In genomic region chr15:101940274-101940829, GRCm38 (mm10) we compare ENCODE assay signal across 32 mouse cellular contexts. TPM values are rescaled to one million over a fixed set of nuclear protein-coding genes. Genes with fewer than 3 reads are reported as not detected.
DNase-seq lines count a peak whose midpoint lies in the region; ATAC-seq and TF ChIP-seq lines count a peak whose summit lies in the region.
"Had no signal": no experiment of that assay in that cellular context is flagged by ENCODE, and none has a peak within 500 bp of the region (broad histone marks: within the 10 kb centered on the region; RNA-seq: fewer than 3 reads in every experiment).

TSS of gene Krt79 (minus strand) at chr15:101940324.

- DNase-seq in forebrain, embryonic 10.5 days (ENCODE audit: extremely low spot score, low spot score): no peak
- DNase-seq in forebrain, postnatal 0 days: no peak
- no peak for DNase-seq in lung, embryonic 14.5 days
- DNase-seq in lung, postnatal 36 days: no peak
- peak; percentile 78 for DNase-seq in fat pad, adult 2 months (ENCODE audit: extremely low read depth, low read depth, low spot score)
- no peak for DNase-seq in layer of hippocampus, postnatal 25 days (ENCODE audit: extremely low spot score in 1 of 2, low spot score in 1 of 2)
- DNase-seq: adrenal gland, postnatal 14 days; cerebellum, adult 11-12 months; cerebellum, adult 9-11 months; gastrocnemius, postnatal 14 days; heart, postnatal 36 days; kidney, adult 2 months; right cerebral cortex, adult 18-20 months; spleen, adult 18-20 months; thymus, adult 2 months; thymus, postnatal 36 days had no signal

- WGBS in forebrain, embryonic 10.5 days: 71% methylated on average over 6 of the region's 6 CpGs
- 74% methylated on average over 6 of the region's 6 CpGs for WGBS in forebrain, postnatal 0 days
- WGBS in lung, embryonic 14.5 days: 55% methylated on average over 6 of the region's 6 CpGs

- ATAC-seq in forebrain, postnatal 0 days: no peak
- ATAC-seq in lung, embryonic 14.5 days (ENCODE audit: insufficient read depth): peak; percentile 17; the same call in 1 of the 2 replicates
- no peak for ATAC-seq in frontal cortex, adult (ENCODE audit: low TSS enrichment)
- ATAC-seq: forebrain, embryonic 16.5 days; hindbrain, postnatal 0 days; intestine, embryonic 15.5 days; midbrain, embryonic 15.5 days had no signal

- H3K4me1 ChIP-seq in forebrain, embryonic 10.5 days: peaks cover 7% of the 10 kb centered on the region; the same call in 1 of the 2 replicates
- H3K4me1 ChIP-seq in forebrain, postnatal 0 days (ENCODE audit: insufficient read depth): no peaks in the 10 kb centered on the region
- H3K4me1 ChIP-seq in lung, embryonic 14.5 days (ENCODE audit: insufficient read depth): no peaks in the 10 kb centered on the region
- peaks cover 18% of the 10 kb centered on the region for H3K4me1 ChIP-seq in E14TG2a.4 (replicated peaks; ENCODE audit: low read depth, low read length)
- H3K4me1 ChIP-seq: intestine, embryonic 15.5 days; liver, embryonic 15.5 days; midbrain, embryonic 15.5 days had no signal

- H3K9ac ChIP-seq in forebrain, postnatal 0 days: no peak within 1 kb of the TSS
- H3K9ac ChIP-seq in lung, embryonic 14.5 days: no peak within 1 kb of the TSS
- H3K9ac ChIP-seq: hindbrain, embryonic 12.5 days; intestine, embryonic 15.5 days; liver, embryonic 15.5 days; midbrain, embryonic 15.5 days had no signal

- no peaks in the 10 kb centered on the region for H3K36me3 ChIP-seq in forebrain, embryonic 10.5 days (replicated peaks)
- no peaks in the 10 kb centered on the region for H3K36me3 ChIP-seq in forebrain, postnatal 0 days (ENCODE audit: insufficient read depth)
- no peaks in the 10 kb centered on the region for H3K36me3 ChIP-seq in lung, embryonic 14.5 days (ENCODE audit: insufficient read depth)
- no peaks in the 10 kb centered on the region for H3K36me3 ChIP-seq in E14TG2a.4 (ENCODE audit: insufficient read depth, low read length)
- H3K36me3 ChIP-seq: hindbrain, embryonic 12.5 days; intestine, embryonic 15.5 days; liver, embryonic 15.5 days; midbrain, embryonic 15.5 days had no signal

- TF ChIP-seq CTCF in forebrain, postnatal 0 days (IDR thresholded peaks at IDR 0.05; ENCODE audit: low read depth): no peak
- no peak for TF ChIP-seq CTCF in lung, embryonic 14.5 days (IDR thresholded peaks at IDR 0.05; ENCODE audit: low read depth)
- no peak for TF ChIP-seq CTCF in E14TG2a.4 (conservative IDR thresholded peaks at IDR 0.05; ENCODE audit: low read length)

- H3K27ac ChIP-seq in forebrain, embryonic 10.5 days: peak within 1 kb of the TSS; percentile 15; the same call in 1 of the 2 replicates
- no peak within 1 kb of the TSS for H3K27ac ChIP-seq in forebrain, postnatal 0 days (ENCODE audit: low read depth, low read length)
- H3K27ac ChIP-seq in lung, embryonic 14.5 days (ENCODE audit: low read depth): no peak within 1 kb of the TSS
- H3K27ac ChIP-seq: hindbrain, embryonic 12.5 days; hindbrain, postnatal 0 days; intestine, embryonic 15.5 days; kidney, postnatal 0 days; left cerebral cortex, adult 2 months; liver, embryonic 15.5 days; midbrain, embryonic 15.5 days had no signal

- H3K4me3 ChIP-seq in forebrain, embryonic 10.5 days: no peak within 1 kb of the TSS
- no peak within 1 kb of the TSS for H3K4me3 ChIP-seq in forebrain, postnatal 0 days (ENCODE audit: low read depth, low read length)
- H3K4me3 ChIP-seq in lung, embryonic 14.5 days (ENCODE audit: low read depth, low read length): no peak within 1 kb of the TSS
- H3K4me3 ChIP-seq in E14TG2a.4 (replicated peaks; ENCODE audit: low read length): peak within 1 kb of the TSS; percentile 32
- H3K4me3 ChIP-seq: hindbrain, embryonic 12.5 days; intestine, embryonic 15.5 days; left cerebral cortex, adult 2 months; liver, embryonic 15.5 days; megakaryocyte, embryonic 14.5 days; midbrain, embryonic 15.5 days had no signal

- H3K9me3 ChIP-seq in forebrain, embryonic 10.5 days: no peaks in the 10 kb centered on the region
- H3K9me3 ChIP-seq in forebrain, postnatal 0 days (ENCODE audit: low read length): no peaks in the 10 kb centered on the region
- H3K9me3 ChIP-seq in lung, embryonic 14.5 days (ENCODE audit: low read depth, low read length): no peaks in the 10 kb centered on the region
- no peaks in the 10 kb centered on the region for H3K9me3 ChIP-seq in E14TG2a.4 (ENCODE audit: low read length)
- H3K9me3 ChIP-seq: hindbrain, embryonic 12.5 days; intestine, embryonic 15.5 days; liver, embryonic 15.5 days; megakaryocyte, embryonic 14.5 days; midbrain, embryonic 15.5 days had no signal

- no peaks in the 10 kb centered on the region for H3K27me3 ChIP-seq in forebrain, embryonic 10.5 days (ENCODE audit: poor library complexity, severe bottlenecking)
- H3K27me3 ChIP-seq in forebrain, postnatal 0 days (ENCODE audit: insufficient read depth, low read length): no peaks in the 10 kb centered on the region
- no peaks in the 10 kb centered on the region for H3K27me3 ChIP-seq in lung, embryonic 14.5 days (ENCODE audit: insufficient read depth, low read length)
- H3K27me3 ChIP-seq in E14TG2a.4 (ENCODE audit: insufficient read depth, low read length): peaks cover 17% of the 10 kb centered on the region
- H3K27me3 ChIP-seq: intestine, embryonic 15.5 days; midbrain, embryonic 15.5 days had no signal

- no peak within 1 kb of the TSS for H3K4me2 ChIP-seq in forebrain, postnatal 0 days (ENCODE audit: low read depth)
- no peak within 1 kb of the TSS for H3K4me2 ChIP-seq in lung, embryonic 14.5 days
- H3K4me2 ChIP-seq: heart, embryonic 11.5 days; hindbrain, embryonic 12.5 days; intestine, embryonic 15.5 days; liver, embryonic 15.5 days; midbrain, embryonic 15.5 days had no signal

RNA-seq across cellular contexts. Expression of gene Krt79, which starts in this region (rescaled TPM):
- polyA plus RNA-seq in forebrain, embryonic 10.5 days (2016; fragmentation: Nextera tagmentation; extraction: Ambion mirVana): 0.09 and 0.12 TPM in 2 replicates
- 0.14 and 0.31 TPM in 2 replicates for total RNA-seq in forebrain, postnatal 0 days (2014; rRNA removed)
- 0.34 and 0.44 TPM in 2 replicates for polyA plus RNA-seq in forebrain, postnatal 0 days (2015; fragmentation: Nextera tagmentation; extraction: Ambion mirVana)
- polyA plus RNA-seq in lung, embryonic 14.5 days (2014; fragmentation: Nextera tagmentation; extraction: Ambion mirVana): 0.20 and 0.22 TPM in 2 replicates
- under 1 TPM; 0.28 to 0.32 TPM for total RNA-seq in layer of hippocampus, postnatal 25 days (2021)
- total RNA-seq: common myeloid progenitor, adult 5-6 weeks; gastrocnemius, postnatal 14 days; granulocyte monocyte progenitor cell, adult 5-6 weeks; heart, postnatal 36 days; left cerebral cortex, adult 2 months; left cerebral cortex, postnatal 25 days; neutrophil, adult 5-6 weeks had no signal
- polyA plus RNA-seq: hindbrain, embryonic 12.5 days; liver, embryonic 15.5 days had no signal

Comparison
In these comparisons a context has a peak if more than half of its experiments do, and no peak if none do; other contexts are left out.
1. Peak in ATAC-seq in lung, embryonic 14.5 days; RNA of the gene not detected or under 1 TPM.